Comparison of ENCODE assay signal across 13 mouse cellular contexts in the genomic region with DNA sequence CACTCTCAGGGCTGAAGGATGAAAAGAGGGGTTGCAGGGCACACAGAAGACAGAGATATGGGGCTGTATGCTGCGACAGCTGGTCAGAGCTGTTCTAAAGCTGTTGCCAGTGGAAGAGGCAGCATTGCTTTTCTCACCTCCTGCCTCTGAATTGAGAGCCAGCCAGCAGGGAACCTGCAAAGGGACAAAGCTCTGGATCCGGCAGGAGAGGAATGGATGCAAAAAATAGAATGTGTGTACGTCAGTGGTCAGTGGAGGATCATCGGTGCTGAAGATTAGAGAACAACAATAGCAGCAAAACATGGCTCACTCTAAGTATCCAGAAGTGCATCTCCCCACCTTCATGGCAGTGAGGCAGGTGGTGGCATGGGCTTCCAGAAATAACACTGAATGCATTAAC.
DNase-seq lines count a peak whose midpoint lies in the region.
"Had no signal": no experiment of that assay in that cellular context is flagged by ENCODE, and none has a peak within 500 bp of the region (broad histone marks: within the 10 kb centered on the region; RNA-seq: fewer than 3 reads in every experiment).

No protein-coding gene starts in this region.

- peak; percentile 1 for DNase-seq in cerebellum, adult 11 months
- no peak for DNase-seq in cerebellum, adult 11-12 months
- DNase-seq in left cerebral cortex, adult 11 months (ENCODE audit: low spot score), result peak; percentile 5
- no peak for DNase-seq in left cerebral cortex, postnatal 4 days
- peak; percentile 81 for DNase-seq in brain, adult 2 months (ENCODE audit: low read depth, low spot score)
- DNase-seq in right cerebral cortex, postnatal 25 days, result peak; percentile 17
- DNase-seq in urinary bladder, postnatal 10 days (ENCODE audit: low spot score), result no peak
- DNase-seq: adrenal gland, adult 8-10 months; embryo, embryonic 11 days; gastrocnemius, postnatal 10 days; heart, postnatal 14 days; kidney, adult 2 months; kidney, postnatal 36 days had no signal

- intact Hi-C loops in left cerebral cortex, postnatal 4 days (cut with DNase I), result no loop called here

Comparison
In these comparisons a context has a peak if more than half of its experiments do, and no peak if none do; other contexts are left out.
1. DNase-seq: peak in cerebellum, adult 11 months (single experiment), left cerebral cortex, adult 11 months (single experiment), brain, adult 2 months (single experiment) and right cerebral cortex, postnatal 25 days (single experiment); none in cerebellum, adult 11-12 months (single experiment), left cerebral cortex, postnatal 4 days (single experiment) and urinary bladder, postnatal 10 days (single experiment).